Mouse (Mus musculus) brown adipose tissue, adult 24 weeks (tissue): ENCODE data around the gene Syn2. TPM values are rescaled to one million over a fixed set of nuclear protein-coding genes. Genes with fewer than 3 reads are reported as not detected.

Experiments used
- H3K27ac ChIP-seq: fragments of 200-500 bp; replicated peaks from 2 replicates; pipeline ENCODE4 v1.5.1; 2012; ENCODE audit warnings: low read depth, mild to moderate bottlenecking, low read length
- H3K4me1 ChIP-seq: fragments of 200-500 bp; 2 replicates; pipeline ENCODE4 v1.6.1; 2012; ENCODE audit warnings: low read length, mixed read lengths; ENCODE audit not compliant: control insufficient read depth, insufficient read depth, insufficient read length
- H3K4me3 ChIP-seq: fragments of 200-500 bp; 2 replicates; pipeline ENCODE4 v1.5.1; 2012; ENCODE audit warnings: low read depth, mild to moderate bottlenecking, low read length, moderate library complexity; ENCODE audit not compliant: insufficient read depth
- polyA plus RNA-seq: library from polyadenylated mRNA; stranded (reverse); fragments of >200 nt; gene quantifications from 2 replicates; pipeline ENCODE4 v1.2.4, GENCODE M21; 2012; ENCODE audit not compliant: missing spikeins, insufficient read depth, insufficient read length

Gene Syn2
- polyA plus RNA-seq, 1 experiment, result 3.9 TPM

DNA sequence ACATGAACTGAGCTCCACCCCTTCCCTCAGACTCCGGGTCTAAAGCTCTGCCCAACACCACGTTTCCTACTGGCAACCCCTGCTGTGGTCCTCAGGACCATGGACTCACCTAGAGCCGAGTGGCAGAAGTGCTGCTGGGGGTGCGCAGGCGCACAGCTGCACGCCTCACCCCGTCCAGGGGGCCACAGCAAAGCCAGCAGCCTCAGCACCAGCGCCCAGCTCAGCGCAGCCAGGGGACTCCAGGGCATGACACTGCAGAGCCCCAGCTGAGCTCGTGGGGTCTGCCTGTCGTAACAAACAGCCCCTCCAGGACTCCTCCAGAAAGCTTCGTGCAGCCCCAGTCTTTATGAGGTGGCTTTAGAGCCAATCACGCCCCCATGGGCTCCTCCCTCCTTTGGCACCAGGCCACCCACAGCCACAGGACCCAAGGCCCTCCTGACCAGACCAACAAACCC, 116.9 kb downstream of the Syn2 start:
- Histone ChIP-seq H3K4me3 (peak overlapping the region; percentile 62), H3K4me1 (peaks cover 10% of the 10 kb centered on the region; the same call in 1 of the 2 replicates), H3K27ac (peak overlapping the region; percentile 69)

DNA sequence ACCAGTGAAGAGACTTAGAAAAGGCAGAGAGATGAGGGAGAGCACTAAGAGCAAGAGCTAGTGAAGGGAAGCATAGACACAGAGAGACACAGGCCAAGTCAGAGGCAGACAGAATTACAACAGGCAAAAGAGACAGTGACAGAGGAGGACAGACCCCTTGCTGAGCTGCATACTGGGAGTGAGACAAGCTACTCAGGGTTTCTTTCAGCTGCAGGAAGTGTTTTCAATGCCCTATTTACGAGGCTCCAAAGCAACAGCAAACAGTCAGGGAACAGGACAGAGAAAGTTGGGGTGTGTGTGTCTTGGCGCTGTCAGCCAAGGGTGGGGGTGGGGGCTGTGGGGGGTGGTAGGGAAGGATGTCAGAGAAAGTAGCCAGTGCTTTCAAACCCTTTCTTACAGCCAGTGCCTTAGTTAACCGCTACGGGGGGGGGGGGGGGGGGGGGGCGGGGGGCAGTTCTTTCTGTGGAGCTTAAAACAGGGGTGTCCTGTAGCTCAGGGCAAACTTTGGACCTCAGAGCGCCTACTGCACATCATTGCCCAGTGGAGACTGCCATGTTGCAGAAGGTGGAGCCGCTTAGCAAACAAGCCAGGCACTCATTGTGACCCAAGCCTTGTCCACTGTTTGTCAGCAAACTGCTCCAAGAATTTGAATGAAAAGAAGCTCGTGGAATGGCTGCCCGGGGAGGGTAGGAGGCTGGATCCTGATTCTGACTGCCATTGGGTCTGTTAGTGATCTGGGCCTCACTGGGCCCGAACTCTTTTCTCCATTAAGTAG, 117.6 kb downstream of the Syn2 start, which contains the start of gene Timp4:
TSS of gene Timp4 (minus strand) at position 107 of the 775 bp plus-strand sequence.
- Histone ChIP-seq H3K4me3 (peak within 1 kb of the TSS; percentile 62), H3K4me1 (peaks cover 10% of the 10 kb centered on the region; the same call in 1 of the 2 replicates), H3K27ac (peak within 1 kb of the TSS; percentile 69)

DNA sequence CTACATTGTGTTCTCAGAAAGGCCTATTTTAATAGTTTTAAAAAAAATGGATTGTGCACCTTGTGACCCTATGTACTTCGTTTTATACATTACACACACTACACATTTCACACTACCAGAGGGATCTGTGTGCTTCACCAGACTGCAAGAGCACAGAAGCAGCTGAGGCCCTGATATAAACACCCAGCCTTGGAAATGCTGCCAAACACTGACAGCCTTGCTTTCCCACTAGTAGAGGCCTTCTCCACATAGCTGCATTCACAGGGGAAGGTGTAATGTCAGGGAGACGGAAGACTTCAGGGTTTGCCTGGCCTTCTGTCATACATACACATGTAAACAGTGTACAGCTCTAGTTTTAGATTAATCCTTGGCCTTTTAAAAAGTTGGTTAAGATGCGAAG, 120.5 kb downstream of the Syn2 start:
- Histone ChIP-seq H3K27ac (no peak overlapping the region), H3K4me3 (no peak overlapping the region), H3K4me1 (peaks cover 5% of the 10 kb centered on the region; the same call in 1 of the 2 replicates)

DNA sequence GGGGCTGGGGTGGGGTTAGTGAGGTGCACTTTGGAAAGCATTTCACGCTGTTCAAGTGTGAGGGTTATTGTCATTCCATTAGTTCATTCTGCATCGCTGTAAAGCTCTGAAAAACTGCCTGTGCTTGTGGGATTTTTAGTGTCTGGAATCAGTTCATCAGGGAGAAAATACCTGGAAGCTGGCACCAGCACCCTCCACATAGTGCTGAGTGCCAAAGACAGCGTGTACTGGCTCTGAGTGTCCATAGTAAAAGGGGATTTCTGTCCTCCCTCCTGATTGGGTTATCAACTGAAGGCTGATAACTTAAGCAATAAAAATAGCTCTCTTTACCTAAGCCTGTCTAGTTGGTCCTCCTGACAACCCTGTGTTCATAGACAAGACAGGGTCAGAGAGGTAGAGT, 125.8 kb downstream of the Syn2 start:
- Histone ChIP-seq H3K4me1 (no peaks in the 10 kb centered on the region), H3K27ac (no peak overlapping the region), H3K4me3 (no peak overlapping the region)

DNA sequence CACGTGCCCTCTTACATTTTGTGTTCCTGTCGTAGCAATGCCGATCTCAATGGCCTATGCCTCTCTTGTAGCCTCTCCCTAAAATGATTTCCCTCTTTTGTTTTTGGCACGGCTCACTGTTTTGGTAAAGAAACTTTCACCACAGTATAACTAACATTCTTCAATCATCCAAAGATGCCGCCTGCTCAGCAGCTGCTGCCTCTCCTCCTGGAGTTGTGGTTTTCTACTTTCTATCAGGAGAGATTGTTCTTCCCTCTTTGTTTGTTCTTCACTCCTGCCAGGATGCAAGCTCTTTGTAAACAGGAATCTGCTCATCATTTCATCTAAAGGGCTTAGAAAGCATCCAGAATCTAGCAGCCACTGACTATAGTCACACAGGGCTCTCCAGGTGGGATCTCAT, 132.1 kb downstream of the Syn2 start:
- Histone ChIP-seq H3K27ac (peak overlapping the region; percentile 85), H3K4me3 (no peak overlapping the region), H3K4me1 (peaks cover 34% of the 10 kb centered on the region)

DNA sequence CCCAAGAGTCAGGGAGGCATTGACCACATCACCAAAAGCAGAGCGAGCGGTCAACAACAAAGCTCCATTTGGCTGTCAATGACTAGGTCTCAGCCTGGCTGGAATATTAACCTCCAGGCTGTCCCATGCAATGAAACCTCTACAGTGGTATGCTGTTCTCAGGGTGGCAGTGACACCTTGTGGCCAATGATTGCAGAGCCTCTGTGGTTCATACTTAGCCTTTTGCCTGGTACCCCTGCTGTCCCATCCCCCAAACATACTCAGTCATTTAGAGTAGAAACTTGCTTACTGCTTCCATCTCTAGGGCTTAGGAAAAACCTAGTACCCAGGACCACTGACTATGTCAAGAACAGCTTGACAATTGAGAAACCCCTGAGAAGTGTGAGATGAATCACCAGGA, 133.2 kb downstream of the Syn2 start:
- H3K4me1 ChIP-seq, result peaks cover 42% of the 10 kb centered on the region
- H3K27ac ChIP-seq, result peak overlapping the region; percentile 96
- H3K4me3 ChIP-seq, result no peak overlapping the region

DNA sequence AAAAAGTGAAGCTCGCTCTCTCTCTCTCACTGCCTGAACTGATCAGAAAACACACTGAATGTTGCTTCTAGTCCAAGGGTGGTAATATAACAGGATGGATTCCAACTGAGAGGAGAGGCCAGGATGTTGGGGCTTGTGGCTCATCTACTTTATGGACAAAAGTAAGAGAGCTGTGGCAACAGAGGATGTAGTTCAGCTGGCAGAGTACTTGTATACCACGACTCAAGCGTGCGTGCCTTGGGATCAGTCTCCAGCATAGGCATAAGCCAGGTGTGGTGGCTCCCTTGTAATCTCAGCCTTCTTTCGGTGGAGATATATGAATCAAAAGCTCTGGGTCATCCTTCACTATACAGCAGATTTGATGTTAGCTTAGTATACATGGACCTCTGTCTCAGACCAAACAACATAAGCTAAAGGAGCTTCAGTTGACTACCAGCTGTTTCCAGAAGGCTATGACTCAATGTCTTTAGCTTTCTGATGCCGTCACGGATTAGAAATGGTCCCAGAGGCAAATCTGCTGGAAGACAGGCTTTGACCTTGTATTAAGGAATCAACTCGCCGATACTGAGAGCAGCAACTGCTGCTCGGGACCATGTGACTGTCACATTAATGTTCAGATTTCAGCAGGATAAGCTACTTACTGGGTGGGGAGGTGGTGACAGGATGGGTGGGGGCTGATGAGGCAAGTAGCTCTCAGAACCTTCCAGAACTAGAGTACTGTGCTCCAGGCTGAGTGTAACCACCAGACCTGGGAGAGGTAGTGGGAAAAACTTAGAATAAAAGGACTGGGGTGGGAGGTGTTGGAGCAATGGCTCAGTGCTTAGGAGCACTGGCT, 134.1 kb downstream of the Syn2 start:
- no peak overlapping the region for H3K4me3 ChIP-seq
- peaks cover 46% of the 10 kb centered on the region for H3K4me1 ChIP-seq
- peak overlapping the region; percentile 96 for H3K27ac ChIP-seq

DNA sequence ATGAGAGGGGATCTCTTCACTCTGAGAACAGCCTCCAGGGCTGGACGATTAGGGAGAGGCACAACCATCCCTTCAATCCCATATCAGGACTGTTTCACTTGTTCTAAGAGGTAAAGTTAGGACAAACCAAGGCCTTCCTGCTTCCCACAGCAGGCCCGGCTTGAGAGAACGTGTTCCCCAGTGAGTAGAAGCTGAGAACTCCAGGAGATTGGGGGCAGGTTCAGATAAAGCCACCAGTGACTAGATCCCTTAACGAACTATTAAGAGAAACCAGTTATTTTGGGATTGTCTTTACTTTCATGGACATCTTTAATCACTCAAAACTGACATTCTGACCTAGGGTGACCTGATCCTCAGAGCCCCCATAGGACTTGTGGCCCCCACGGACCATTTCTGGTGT, 134.9 kb downstream of the Syn2 start:
- peak overlapping the region; percentile 96 for H3K27ac ChIP-seq
- H3K4me3 ChIP-seq, result no peak overlapping the region
- peaks cover 48% of the 10 kb centered on the region for H3K4me1 ChIP-seq

DNA sequence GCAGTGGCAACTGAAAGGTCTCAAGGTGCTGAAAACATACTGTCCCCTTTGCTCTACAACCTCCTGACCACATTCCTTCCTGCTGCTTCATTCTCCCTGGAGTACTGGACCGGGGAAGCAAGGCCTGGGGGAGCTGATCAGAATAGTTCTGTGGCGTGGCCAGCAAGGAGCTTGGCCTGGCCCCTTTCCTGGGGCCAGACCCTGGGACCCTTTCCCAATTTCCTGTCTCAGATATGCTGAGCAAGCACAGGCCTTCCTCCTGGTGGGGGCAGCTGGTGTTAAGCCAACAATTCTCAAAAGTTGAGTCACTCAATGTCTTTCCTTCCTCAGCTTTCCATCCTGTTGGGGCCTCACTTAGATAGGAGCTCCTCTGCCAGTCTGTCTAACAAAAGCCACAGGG, 135.4 kb downstream of the Syn2 start:
- H3K27ac ChIP-seq, result peak overlapping the region; percentile 96
- H3K4me3 ChIP-seq, result no peak overlapping the region
- peaks cover 48% of the 10 kb centered on the region for H3K4me1 ChIP-seq

DNA sequence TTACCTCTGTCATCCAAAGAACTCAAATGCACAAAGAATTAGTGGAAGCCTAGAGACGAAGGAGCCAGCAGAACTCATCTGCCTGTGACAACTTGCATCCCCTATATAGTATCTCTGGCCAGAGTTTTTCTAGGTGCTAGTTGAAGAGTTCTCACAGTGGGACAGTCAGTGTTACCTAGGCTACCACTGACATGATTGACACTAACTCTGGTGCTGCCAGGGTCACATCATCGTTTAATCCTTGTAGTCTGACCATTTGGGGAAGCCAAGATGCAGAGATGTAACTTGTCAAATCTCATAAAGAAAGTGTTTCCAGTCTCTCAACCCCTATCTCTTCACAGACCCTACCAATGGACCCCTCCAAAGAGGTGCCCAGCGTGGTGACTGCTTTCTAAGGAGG, 136.6 kb downstream of the Syn2 start:
- H3K4me1 ChIP-seq, result peaks cover 46% of the 10 kb centered on the region
- peak overlapping the region; percentile 78 for H3K27ac ChIP-seq
- no peak overlapping the region for H3K4me3 ChIP-seq

DNA sequence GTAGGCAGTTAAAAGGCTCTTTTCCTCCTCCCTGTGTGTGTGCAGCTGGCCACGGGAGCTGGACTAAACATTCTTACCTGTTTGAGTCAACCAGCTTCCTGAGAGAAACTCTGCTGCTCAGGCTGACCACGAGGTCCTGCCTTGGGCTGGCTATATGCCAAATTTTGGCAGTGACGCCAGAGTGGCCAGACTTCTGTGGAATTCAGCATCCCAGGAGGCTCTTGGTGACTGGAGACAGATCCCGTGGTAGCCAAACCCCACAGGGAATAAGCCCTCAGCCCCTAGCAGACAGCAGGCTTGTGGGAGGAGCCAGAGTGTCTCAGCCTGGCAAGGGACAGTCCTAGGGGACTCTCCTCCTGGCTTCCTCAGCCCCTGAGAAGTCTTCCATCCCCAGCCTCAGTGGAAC, 137.2 kb downstream of the Syn2 start:
- Histone ChIP-seq H3K27ac (peak overlapping the region; percentile 89), H3K4me1 (peaks cover 46% of the 10 kb centered on the region), H3K4me3 (no peak overlapping the region)

DNA sequence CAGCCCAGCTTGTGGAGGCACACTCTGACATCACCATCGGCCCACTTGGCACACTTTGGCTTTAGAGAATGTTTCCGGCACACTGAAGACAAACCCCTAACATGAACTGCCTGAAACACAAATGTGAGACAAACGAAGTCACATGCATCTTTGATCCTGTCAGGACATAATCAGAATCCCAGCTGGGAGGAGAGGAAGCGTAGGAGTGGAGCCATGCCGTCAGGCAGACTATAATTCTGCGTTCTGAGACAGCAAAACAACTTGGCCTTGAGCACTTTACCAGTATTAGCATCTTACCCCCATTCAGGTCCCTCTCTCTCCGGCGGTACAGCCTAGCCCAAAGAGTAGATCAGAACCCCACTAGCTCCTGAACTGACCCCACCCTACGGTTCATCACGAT, 138.6 kb downstream of the Syn2 start:
- peak overlapping the region; percentile 89 for H3K27ac ChIP-seq
- H3K4me1 ChIP-seq, result peaks cover 49% of the 10 kb centered on the region
- H3K4me3 ChIP-seq, result no peak overlapping the region

DNA sequence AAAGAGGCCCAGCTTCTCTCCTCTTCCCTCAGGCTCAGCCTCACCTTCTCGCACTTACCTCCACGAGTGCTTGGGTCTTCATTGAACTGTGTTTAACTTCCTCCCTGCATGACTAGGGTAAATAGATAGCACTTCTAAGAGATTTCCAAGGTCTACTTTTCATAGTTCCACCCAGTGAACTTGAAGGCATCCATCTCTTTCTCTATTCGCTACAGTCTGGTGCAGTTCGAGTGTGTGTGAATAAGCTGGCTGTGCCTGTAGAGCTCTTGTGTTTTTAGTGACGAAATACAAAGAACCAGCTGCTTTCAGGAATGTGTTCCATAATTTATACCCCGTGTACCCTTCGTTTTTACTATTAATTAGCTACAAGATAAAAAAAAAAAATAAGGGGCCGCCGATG, 140.0 kb downstream of the Syn2 start:
- H3K4me1 ChIP-seq, result peaks cover 36% of the 10 kb centered on the region
- H3K4me3 ChIP-seq, result no peak overlapping the region
- peak overlapping the region; percentile 86; the same call in 1 of the 2 replicates for H3K27ac ChIP-seq

DNA sequence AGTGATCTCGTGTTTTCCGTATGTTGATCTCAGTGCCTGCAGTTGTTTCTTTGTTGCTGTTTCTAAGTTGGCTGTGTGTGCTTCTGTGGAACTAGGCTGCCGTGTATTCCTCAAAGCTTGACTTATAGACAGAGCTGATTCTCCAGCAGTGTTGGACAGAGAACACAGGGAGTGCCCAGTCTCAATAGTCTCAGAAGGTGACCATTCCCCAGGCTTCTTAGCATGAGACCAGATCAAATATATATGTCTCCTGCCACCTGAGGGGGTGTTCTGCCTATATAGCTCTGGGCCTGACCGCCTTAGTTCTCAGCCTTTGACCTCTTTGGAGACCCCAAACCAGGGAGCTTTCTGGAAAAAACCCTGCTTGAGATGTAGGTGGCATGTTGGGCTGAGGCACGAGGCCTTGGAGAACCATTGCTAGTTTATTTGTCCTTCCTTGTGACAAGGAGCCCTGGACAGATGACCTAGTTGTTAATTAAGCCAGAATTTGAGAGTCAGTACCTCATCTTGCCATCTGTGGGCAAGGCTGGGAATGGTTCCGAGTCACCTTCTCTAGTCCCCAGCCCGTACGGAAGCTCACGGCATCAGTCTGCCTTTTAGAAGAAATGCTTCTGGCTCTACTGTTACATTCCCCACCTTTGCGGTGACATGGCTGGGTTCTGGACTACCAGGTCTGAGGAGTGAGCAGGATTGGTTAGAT, 140.6 kb downstream of the Syn2 start:
- Histone ChIP-seq H3K4me3 (no peak overlapping the region), H3K4me1 (peaks cover 31% of the 10 kb centered on the region), H3K27ac (no peak overlapping the region)

DNA sequence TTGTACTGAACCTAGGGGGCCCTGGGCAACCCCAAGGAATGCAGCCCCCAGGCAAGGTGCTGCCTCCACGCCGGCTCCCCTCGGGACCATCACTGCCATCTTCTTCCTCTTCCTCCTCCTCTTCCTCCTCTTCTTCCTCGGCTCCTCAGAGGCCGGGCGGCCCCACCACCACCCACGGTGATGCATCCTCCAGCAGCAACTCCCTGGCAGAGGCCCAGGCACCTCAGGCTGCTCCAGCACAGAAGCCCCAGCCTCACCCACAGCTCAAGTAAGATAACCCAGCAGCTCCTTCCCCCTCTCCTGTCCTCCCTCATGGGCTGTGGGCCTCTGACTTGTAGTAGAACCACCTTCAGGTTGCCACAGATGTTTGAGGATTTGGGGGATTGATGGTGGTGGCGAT, 143.4 kb downstream of the Syn2 start:
- Histone ChIP-seq H3K4me3 (no peak overlapping the region), H3K4me1 (peaks cover 7% of the 10 kb centered on the region), H3K27ac (no peak overlapping the region)
